Mouse (Mus musculus) kidney, adult 2 months (tissue): Measurements from ENCODE around the gene Sh3rf1. TPM values are rescaled to one million over a fixed set of nuclear protein-coding genes. Genes with fewer than 3 reads are reported as not detected.

Experiments
- DNase-seq: peaks from one replicate; pipeline ENCODE4 v3.0.0; 2021
- H3K27ac ChIP-seq: fragments of 200-500 bp; 2 replicates; pipeline ENCODE4 v1.5.1; 2012; ENCODE audit warnings: low read depth, low read length, control low read depth, inconsistent platforms; ENCODE audit not compliant: insufficient read depth
- H3K27me3 ChIP-seq: fragments of 200-500 bp; replicated peaks from 2 replicates; pipeline ENCODE4 v1.6.1; 2012; ENCODE audit warnings: mild to moderate bottlenecking, moderate library complexity, low read length, inconsistent platforms; ENCODE audit not compliant: control insufficient read depth, insufficient read depth
- H3K36me3 ChIP-seq: fragments of 200-500 bp; 2 replicates; pipeline ENCODE4 v1.6.1; 2012; ENCODE audit warnings: mild to moderate bottlenecking, moderate library complexity, low read length, inconsistent platforms; ENCODE audit not compliant: control insufficient read depth, insufficient read depth
- H3K4me1 ChIP-seq: fragments of 200-500 bp; 2 replicates; pipeline ENCODE4 v1.6.1; 2011; ENCODE audit warnings: low read length; ENCODE audit not compliant: control insufficient read depth, insufficient read depth
- H3K4me3 ChIP-seq: fragments of 200-500 bp; 2 replicates; pipeline ENCODE4 v1.5.1; 2011; ENCODE audit warnings: mild to moderate bottlenecking, low read depth, low read length, control low read depth; ENCODE audit not compliant: insufficient read depth
- CTCF ChIP-seq: fragments of 200-500 bp; conservative IDR thresholded peaks from 2 replicates; pipeline ENCODE4 v1.5.1; 2011; ENCODE audit warnings: low read depth, mild to moderate bottlenecking, control low read depth, low read length, moderate library complexity, mixed read lengths; ENCODE audit not compliant: insufficient read depth, insufficient read length
- POLR2A ChIP-seq: fragments of 200-500 bp; IDR thresholded peaks from one replicate; pipeline ENCODE4 v1.6.1; 2011; ENCODE audit warnings: low read depth, low read length, control low read depth
- WGBS: fragments of 180-500 bp; shearing (Covaris S2); methylation state at CpG from one replicate; pipeline ENCODE4 v1.1.7; 2018; 5-methylcytosine and 5-hydroxymethylcytosine counted together
- polyA plus RNA-seq: library from polyadenylated mRNA; depleted of rRNA; stranded (reverse); fragments of >200 nt; gene quantifications from 2 replicates; pipeline ENCODE4 v1.2.3, GENCODE M21; 2012

Sh3rf1 gene
- polyA plus RNA-seq, 1 experiment, result 14.4 TPM

DNA sequence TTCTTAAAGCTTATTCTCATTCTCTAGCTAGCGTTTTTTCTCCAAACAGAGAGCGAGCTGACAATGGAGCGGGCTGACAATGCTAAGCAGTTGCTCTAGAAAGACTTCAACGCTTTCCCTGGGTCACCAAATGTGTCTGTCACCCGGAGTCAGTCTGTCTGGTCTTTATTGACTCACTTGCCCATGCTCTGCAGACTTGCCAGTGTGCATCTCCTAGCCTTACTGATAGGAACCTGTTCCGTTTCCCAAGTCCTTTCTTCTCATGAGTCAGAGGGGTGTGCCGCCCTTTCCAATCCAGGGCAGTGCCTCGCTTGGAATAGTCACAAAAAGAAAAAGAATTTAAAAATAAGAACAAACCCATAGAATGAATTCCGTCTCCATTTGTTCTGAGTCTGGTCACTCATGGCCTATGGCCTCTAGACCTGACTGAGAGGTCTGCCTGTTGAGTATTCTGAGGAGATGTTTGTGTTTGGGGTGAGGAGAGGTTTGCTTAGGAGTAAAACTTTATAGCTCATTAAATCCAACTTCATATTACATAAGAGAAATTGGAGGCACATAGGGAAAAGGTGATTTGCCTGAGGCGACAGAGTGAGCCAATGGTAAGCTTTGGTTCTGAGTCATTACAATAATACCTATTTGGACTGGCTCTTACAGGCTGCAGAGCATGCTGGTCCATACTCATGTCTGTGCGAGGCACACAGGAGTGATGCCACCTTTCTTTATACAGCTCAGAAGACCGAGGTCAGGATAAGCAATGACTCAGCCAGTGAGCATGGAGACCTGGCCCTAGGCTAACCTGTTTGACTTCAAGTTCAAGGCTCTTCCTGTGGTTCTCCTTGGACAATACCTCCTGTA, 118.1 kb downstream of the Sh3rf1 start:
- Histone ChIP-seq H3K4me3 (no peak overlapping the region), H3K27me3 (no peaks in the 10 kb centered on the region), H3K36me3 (no peaks in the 10 kb centered on the region), H3K4me1 (peaks cover 21% of the 10 kb centered on the region), H3K27ac (no peak overlapping the region)
- TF ChIP-seq CTCF (no peak), POLR2A (no peak)
- DNase-seq, result peak; percentile 29
- WGBS, result 75% methylated on average over 12 of the region's 12 CpGs

- WGBS, result 56% methylated on average over 7 of the region's 7 CpGs
- H3K4me3 ChIP-seq, result no peak overlapping the region
- DNase-seq, result no peak
- H3K36me3 ChIP-seq, result no peaks in the 10 kb centered on the region
- no peaks in the 10 kb centered on the region for H3K27me3 ChIP-seq
- H3K4me1 ChIP-seq, result peaks cover 21% of the 10 kb centered on the region
- no peak overlapping the region for H3K27ac ChIP-seq
- TF ChIP-seq CTCF (no peak), POLR2A (no peak)
These were observed 118.9 kb downstream of the Sh3rf1 start for GRCm38 (mm10) chr8:61342473-61343026.

- 84% methylated on average over 2 of the region's 2 CpGs for WGBS
- H3K4me3 ChIP-seq, result no peak overlapping the region
- H3K36me3 ChIP-seq, result no peaks in the 10 kb centered on the region; the same call in none of the 2 replicates
- H3K4me1 ChIP-seq, result peaks cover 21% of the 10 kb centered on the region
- H3K27me3 ChIP-seq, result no peaks in the 10 kb centered on the region
- H3K27ac ChIP-seq, result no peak overlapping the region
- no peak for DNase-seq
- TF ChIP-seq CTCF (no peak), POLR2A (no peak)
These were observed 120.8 kb downstream of the Sh3rf1 start for GRCm38 (mm10) chr8:61344435-61344834.

GRCm38 (mm10) chr8:61346941-61347340, 123.3 kb downstream of the Sh3rf1 start:
- 97% methylated on average over 6 of the region's 6 CpGs for WGBS

GRCm38 (mm10) chr8:61347526-61347925, 123.9 kb downstream of the Sh3rf1 start:
- TF ChIP-seq POLR2A, result no peak
- no peak for TF ChIP-seq CTCF
- 93% methylated on average over 6 of the region's 6 CpGs for WGBS
- H3K4me1 ChIP-seq, result peaks cover 7% of the 10 kb centered on the region
- DNase-seq, result no peak
- no peak overlapping the region for H3K27ac ChIP-seq
- no peak overlapping the region for H3K4me3 ChIP-seq
- no peaks in the 10 kb centered on the region for H3K27me3 ChIP-seq
- no peaks in the 10 kb centered on the region; the same call in none of the 2 replicates for H3K36me3 ChIP-seq

More at GRCm38 (mm10) chr8:61346941-61347340, 123.3 kb downstream of the Sh3rf1 start:
- no peak overlapping the region for H3K4me3 ChIP-seq
- no peak for TF ChIP-seq POLR2A
- TF ChIP-seq CTCF, result no peak
- H3K36me3 ChIP-seq, result no peaks in the 10 kb centered on the region; the same call in none of the 2 replicates
- H3K27me3 ChIP-seq, result no peaks in the 10 kb centered on the region
- no peak for DNase-seq
- no peak overlapping the region for H3K27ac ChIP-seq
- H3K4me1 ChIP-seq, result peaks cover 12% of the 10 kb centered on the region

DNA sequence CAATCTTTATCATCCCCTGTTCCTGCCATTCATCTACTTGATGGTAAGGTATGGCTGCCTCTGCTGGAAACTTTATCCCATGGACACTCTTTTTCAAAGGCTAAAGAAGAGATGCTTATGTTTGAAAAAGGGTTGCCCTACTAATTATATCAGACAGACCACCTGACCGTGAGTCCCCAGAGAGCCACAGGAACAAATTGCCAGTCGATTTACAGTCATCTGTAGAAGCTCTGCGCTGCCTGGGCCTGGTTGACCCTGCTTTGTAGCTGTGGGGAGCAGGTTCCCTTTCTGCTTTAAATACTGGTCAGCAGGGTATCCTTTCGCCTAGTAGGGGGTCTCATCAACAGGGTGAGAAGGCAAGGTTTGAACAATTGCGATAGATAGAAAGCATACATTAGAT, 124.4 kb downstream of the Sh3rf1 start:
- WGBS, result 83% methylated on average over 5 of the region's 5 CpGs
- TF ChIP-seq POLR2A (no peak), CTCF (no peak)
- no peak for DNase-seq
- H3K27ac ChIP-seq, result no peak overlapping the region
- H3K4me3 ChIP-seq, result no peak overlapping the region
- H3K27me3 ChIP-seq, result no peaks in the 10 kb centered on the region
- peaks cover 4% of the 10 kb centered on the region; the same call in 1 of the 2 replicates for H3K4me1 ChIP-seq
- no peaks in the 10 kb centered on the region; the same call in none of the 2 replicates for H3K36me3 ChIP-seq

- Histone ChIP-seq H3K4me3 (no peak overlapping the region), H3K4me1 (peaks cover under 1% of the 10 kb centered on the region; the same call in 1 of the 2 replicates), H3K27ac (no peak overlapping the region), H3K27me3 (no peaks in the 10 kb centered on the region), H3K36me3 (no peaks in the 10 kb centered on the region; the same call in none of the 2 replicates)
- WGBS, result 57% methylated on average over 8 of the region's 8 CpGs
- DNase-seq, result no peak
- no peak for TF ChIP-seq CTCF
- no peak for TF ChIP-seq POLR2A
These were observed 124.8 kb downstream of the Sh3rf1 start for GRCm38 (mm10) chr8:61348518-61348917.
